Mouse (Mus musculus) central nervous system, embryonic 11.5 days (tissue): ENCODE results near the gene Pax4. TPM values are rescaled to one million over a fixed set of nuclear protein-coding genes. Genes with fewer than 3 reads are reported as not detected.

Experiments used
- polyA plus RNA-seq: library from polyadenylated mRNA; depleted of rRNA; stranded (reverse); fragments of >200 nt; gene quantifications from 2 replicates; pipeline ENCODE4 v1.2.3, GENCODE M21; 2012; rRNA removed

Pax4 gene
- polyA plus RNA-seq, result not detected in 2 replicates

GRCm38 (mm10) chr6:28449253-28449652 is at the start of gene Pax4:
Gene Pax4, minus strand, starts transcription at chr6:28449353.

GRCm38 (mm10) chr6:28474839-28475238 is 25.7 kb upstream of the Pax4 start, which contains the start of gene Snd1:
Gene Snd1, plus strand, starts transcription at chr6:28475139.

GRCm38 (mm10) chr6:28428290-28428689 is 20.9 kb downstream of the Pax4 start, which contains the start of gene Gcc1:
Gene Gcc1, minus strand, starts transcription at chr6:28428390.

GRCm38 (mm10) chr6:28427096-28427839 is 21.9 kb downstream of the Pax4 start, which contains the start of gene Fscn3:
Gene Fscn3, plus strand, starts transcription at chr6:28427789.

GRCm38 (mm10) chr6:28423313-28423712 is 25.8 kb downstream of the Pax4 start, which contains the start of gene Arf5:
Gene Arf5, plus strand, starts transcription at chr6:28423560.

GRCm38 (mm10) chr6:28397681-28398203 is 51.4 kb downstream of the Pax4 start, which contains the start of gene Zfp800:
Gene Zfp800, minus strand, starts transcription at chr6:28398005.

Other genes with a start within 250 kb of the Pax4 start
- 9.4 and 10.6 TPM in 2 replicates for gene Zfp800, start 51.3 kb downstream of the Pax4 start, polyA plus RNA-seq
- 221 and 290 TPM in 2 replicates for gene Arf5, start 25.8 kb downstream of the Pax4 start, polyA plus RNA-seq
- 0.04 and 0.11 TPM in 2 replicates for gene Fscn3, start 21.6 kb downstream of the Pax4 start, polyA plus RNA-seq
- 7.2 and 10.7 TPM in 2 replicates for gene Gcc1, start 21.0 kb downstream of the Pax4 start, polyA plus RNA-seq
- gene Snd1, start 25.8 kb upstream of the Pax4 start, polyA plus RNA-seq, result 75.6 and 88.9 TPM in 2 replicates